Mouse (Mus musculus) bone marrow macrophage, adult 2 months (primary cell): Measurements from ENCODE around the gene Nfs1.
"Not testable (repeated sequence)": the region's sequence is repeated elsewhere in the genome, so short reads cannot be mapped to it uniquely, and the experiment has no call there.

Source experiments
- CTCF ChIP-seq: IDR thresholded peaks from 2 replicates; pipeline ENCODE4 v1.5.1; 2012; ENCODE audit warnings: low read depth, mild to moderate bottlenecking, low read length, moderate library complexity
- POLR2A ChIP-seq: IDR thresholded peaks from 2 replicates; pipeline ENCODE4 v1.6.1; 2012; ENCODE audit warnings: mild to moderate bottlenecking, low read depth, low read length, borderline replicate concordance

GRCm38 (mm10) chr2:156189241-156189640 lies 45.3 kb upstream of the Nfs1 start:
- not testable (repeated sequence) for TF ChIP-seq CTCF, POLR2A
